Mouse (Mus musculus): ENCODE data around the gene Itpkb. TPM values are rescaled to one million over a fixed set of nuclear protein-coding genes. Genes with fewer than 3 reads are reported as not detected.

Gene Itpkb
- total and polyA plus RNA-seq, 3 experiments = 3.4 to 9.2 TPM; not detected in 1

DNA sequence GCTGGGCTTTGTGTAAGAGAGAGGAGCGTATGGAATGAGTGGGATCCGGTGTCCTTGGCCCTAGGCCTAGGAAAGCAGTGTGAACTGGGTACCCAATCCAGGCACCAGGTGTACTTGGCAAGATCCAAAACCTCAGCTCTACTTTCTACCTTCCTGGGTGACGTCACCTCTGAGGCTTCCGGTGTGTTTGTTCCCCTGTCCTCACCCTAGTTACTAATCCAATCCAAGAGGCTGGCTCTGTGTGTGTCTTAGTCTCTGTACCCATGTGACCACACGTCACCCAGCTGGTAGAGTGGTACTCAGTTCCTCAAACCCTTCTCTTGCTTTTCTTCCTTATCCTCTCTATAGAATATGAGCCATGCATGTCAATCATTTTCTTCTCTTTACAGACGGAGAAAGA, 71.4 kb downstream of the Itpkb start:
- H3K9ac ChIP-seq (ENCODE audit: control insufficient read depth, low read depth, low read length, poor library complexity, severe bottlenecking) = no peak overlapping the region
- H3K27me3 ChIP-seq (ENCODE audit: control insufficient read depth in 1 of 2, insufficient read depth in 2 of 2, low read length in 2 of 2) = no peaks in the 10 kb centered on the region
- TF ChIP-seq HCFC1 (IDR thresholded peaks at IDR 0.05; ENCODE audit: low read depth, low read length) (no peak), ZC3H11A (IDR thresholded peaks at IDR 0.05; ENCODE audit: low read depth, low read length) (no peak), ZNF384 (IDR thresholded peaks at IDR 0.05; ENCODE audit: low read depth, low read length) (no peak), MXI1 (IDR thresholded peaks at IDR 0.05; ENCODE audit: low read depth, low read length) (no peak), KAT2A (conservative IDR thresholded peaks at IDR 0.05; ENCODE audit: low read depth, low read length) (no peak), SMC3 (IDR thresholded peaks at IDR 0.05; ENCODE audit: low read depth, low read length) (no peak), TBP (IDR thresholded peaks at IDR 0.05; ENCODE audit: low read depth, low read length) (no peak), E2F4 (IDR thresholded peaks at IDR 0.05; ENCODE audit: borderline replicate concordance, low read depth, low read length) (no peak), USF1 (IDR thresholded peaks at IDR 0.05; ENCODE audit: low read depth, low read length) (no peak), GABPA (IDR thresholded peaks at IDR 0.05; ENCODE audit: low read depth, low read length) (no peak), ETS1 (IDR thresholded peaks at IDR 0.05; ENCODE audit: low read depth, low read length) (no peak), CHD1 (IDR thresholded peaks at IDR 0.05; ENCODE audit: low read depth, low read length) (no peak), ELF1 (IDR thresholded peaks at IDR 0.05; ENCODE audit: low read depth, low read length) (no peak)
- DNase-seq (ENCODE audit: low read depth, low spot score) = no peak
- H3K27ac ChIP-seq (ENCODE audit: control insufficient read depth, low read depth, low read length) = no peak overlapping the region
- H3K79me2 ChIP-seq (ENCODE audit: control insufficient read depth, insufficient read depth, low read length, poor library complexity) = no peaks in the 10 kb centered on the region
- no peaks in the 10 kb centered on the region for H3K4me1 ChIP-seq (ENCODE audit: control insufficient read depth in 1 of 2, insufficient read depth in 2 of 2, low read length in 2 of 2)
- no peaks in the 10 kb centered on the region for H3K9me3 ChIP-seq (replicated peaks; ENCODE audit: insufficient read depth, low read length)
- no peak overlapping the region for H3K4me3 ChIP-seq (ENCODE audit: control insufficient read depth in 1 of 2, insufficient read depth in 1 of 2, low read depth in 2 of 2, low read length in 2 of 2)
- H3K36me3 ChIP-seq (ENCODE audit: control insufficient read depth in 1 of 2, insufficient read depth in 2 of 2, low read length in 2 of 2) = no peaks in the 10 kb centered on the region

DNA sequence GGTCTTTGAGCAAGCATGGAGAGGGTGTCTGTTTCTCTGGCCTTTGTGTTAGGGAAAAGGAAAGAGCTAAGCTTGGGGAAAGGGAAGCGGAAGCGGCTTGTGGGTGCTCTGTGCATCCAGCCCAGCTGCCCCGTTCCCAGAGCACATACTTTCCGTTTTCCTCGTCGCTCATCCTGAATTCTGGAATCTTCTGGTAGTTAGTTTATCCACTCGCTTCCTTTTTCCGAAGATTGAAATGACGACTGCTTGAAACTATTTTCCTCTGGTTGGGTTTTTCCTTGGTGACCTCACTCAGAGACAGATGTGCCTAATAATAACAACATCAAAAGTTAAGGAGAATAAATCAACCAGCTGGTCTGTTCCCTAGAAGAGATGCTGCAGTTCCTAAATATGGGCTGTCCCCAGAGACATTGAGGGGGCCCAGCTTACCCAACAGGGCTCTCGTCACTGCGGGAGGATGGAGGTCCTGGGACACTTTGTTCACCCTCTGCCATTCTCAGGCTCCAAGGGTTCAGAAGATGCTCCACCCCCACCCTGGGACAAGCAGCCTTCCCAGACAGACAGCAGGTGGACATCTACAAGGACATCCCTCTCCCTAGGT, 72.3 kb downstream of the Itpkb start:
- Histone ChIP-seq H3K27me3 (ENCODE audit: control insufficient read depth in 1 of 2, insufficient read depth in 2 of 2, low read length in 2 of 2) (no peaks in the 10 kb centered on the region), H3K4me3 (ENCODE audit: control insufficient read depth in 1 of 2, insufficient read depth in 1 of 2, low read depth in 2 of 2, low read length in 2 of 2) (no peak overlapping the region), H3K36me3 (ENCODE audit: control insufficient read depth in 1 of 2, insufficient read depth in 2 of 2, low read length in 2 of 2) (no peaks in the 10 kb centered on the region), H3K4me1 (ENCODE audit: control insufficient read depth in 1 of 2, insufficient read depth in 2 of 2, low read length in 2 of 2) (no peaks in the 10 kb centered on the region), H3K27ac (ENCODE audit: control insufficient read depth, low read depth, low read length) (no peak overlapping the region), H3K79me2 (ENCODE audit: control insufficient read depth, insufficient read depth, low read length, poor library complexity) (no peaks in the 10 kb centered on the region), H3K9me3 (replicated peaks; ENCODE audit: insufficient read depth, low read length) (no peaks in the 10 kb centered on the region), H3K9ac (ENCODE audit: control insufficient read depth, low read depth, low read length, poor library complexity, severe bottlenecking) (no peak overlapping the region)
- DNase-seq (ENCODE audit: low read depth, low spot score) = no peak
- no peak for TF ChIP-seq RCOR1 (IDR thresholded peaks at IDR 0.05; ENCODE audit: low read depth, low read length)
- no peak for TF ChIP-seq ZMIZ1 (IDR thresholded peaks at IDR 0.05; ENCODE audit: low read depth, low read length)
- no peak for TF ChIP-seq TBP (IDR thresholded peaks at IDR 0.05; ENCODE audit: low read depth, low read length)
- no peak for TF ChIP-seq MXI1 (IDR thresholded peaks at IDR 0.05; ENCODE audit: low read depth, low read length)
- no peak for TF ChIP-seq GABPA (IDR thresholded peaks at IDR 0.05; ENCODE audit: low read depth, low read length)
- no peak for TF ChIP-seq RAD21 (IDR thresholded peaks at IDR 0.05; ENCODE audit: low read depth, low read length)
- no peak for TF ChIP-seq ZNF384 (IDR thresholded peaks at IDR 0.05; ENCODE audit: low read depth, low read length)
- TF ChIP-seq POLR2AphosphoS5 (IDR thresholded peaks at IDR 0.05; ENCODE audit: borderline replicate concordance, low read depth, low read length) = no peak
- no peak for TF ChIP-seq HCFC1 (IDR thresholded peaks at IDR 0.05; ENCODE audit: low read depth, low read length)
- TF ChIP-seq TCF12 (IDR thresholded peaks at IDR 0.05; ENCODE audit: low read depth, low read length) = no peak
- TF ChIP-seq MAZ (IDR thresholded peaks at IDR 0.05; ENCODE audit: low read depth, low read length) = no peak
- TF ChIP-seq POLR2A (IDR thresholded peaks at IDR 0.05; ENCODE audit: control insufficient read depth in 1 of 2, insufficient read depth in 1 of 2, low read depth in 1 of 2, low read length in 2 of 2, poor library complexity in 1 of 2) = no peak
- TF ChIP-seq NELFE (IDR thresholded peaks at IDR 0.05; ENCODE audit: low read depth, low read length) = no peak
- TF ChIP-seq E2F4 (IDR thresholded peaks at IDR 0.05; ENCODE audit: borderline replicate concordance, low read depth, low read length) = no peak
- TF ChIP-seq ZKSCAN1 (IDR thresholded peaks at IDR 0.05; ENCODE audit: low read depth, low read length) = no peak

Data from MEL (cell line).